Mouse (Mus musculus) kidney, embryonic 14.5 days (tissue): ENCODE results near the gene Mfap1b. TPM values are rescaled to one million over a fixed set of nuclear protein-coding genes. Genes with fewer than 3 reads are reported as not detected.
"Not testable (repeated sequence)": the region's sequence is repeated elsewhere in the genome, so short reads cannot be mapped to it uniquely, and the experiment has no call there.

Experiments used
- ATAC-seq: fragments of 200-750 bp; cut with Nextera tagmentation; 2 replicates; pipeline ENCODE4 v1.8.0; 2017; ENCODE audit warnings: moderate number of reproducible peaks, mild to moderate bottlenecking, moderate TSS enrichment, moderate library complexity; ENCODE audit not compliant: low FRiP score, low TSS enrichment
- H3K27ac ChIP-seq: fragments of 300-500 bp; sonication (generic); 2 replicates; pipeline ENCODE4 v1.5.1; 2014; ENCODE audit warnings: low read depth, mild to moderate bottlenecking, low read length, moderate library complexity, mixed read lengths
- H3K27me3 ChIP-seq: fragments of 300-500 bp; sonication (generic); 2 replicates; pipeline ENCODE4 v1.6.1; 2014; ENCODE audit warnings: mild to moderate bottlenecking, low read length; ENCODE audit not compliant: control insufficient read depth, insufficient read depth
- H3K36me3 ChIP-seq: fragments of 300-500 bp; sonication (generic); 2 replicates; pipeline ENCODE4 v1.6.1; 2014; ENCODE audit warnings: low read length, mixed read lengths; ENCODE audit not compliant: control insufficient read depth, insufficient read depth
- H3K4me1 ChIP-seq: fragments of 300-500 bp; sonication (generic); 2 replicates; pipeline ENCODE4 v1.6.1; 2014; ENCODE audit warnings: low read length, mixed read lengths; ENCODE audit not compliant: control insufficient read depth, insufficient read depth
- H3K4me2 ChIP-seq: fragments of 300-500 bp; sonication (generic); replicated peaks from 2 replicates; pipeline ENCODE4 v1.6.1; 2014; ENCODE audit warnings: low read depth, mild to moderate bottlenecking, low read length
- H3K4me3 ChIP-seq: fragments of 300-500 bp; sonication (generic); 2 replicates; pipeline ENCODE4 v1.5.1; 2014; ENCODE audit warnings: mild to moderate bottlenecking, low read length
- H3K9ac ChIP-seq: fragments of 300-500 bp; sonication (generic); 2 replicates; pipeline ENCODE4 v1.6.1; 2014; ENCODE audit warnings: low read depth, mild to moderate bottlenecking, low read length, moderate library complexity
- H3K9me3 ChIP-seq: fragments of 300-500 bp; sonication (generic); 2 replicates; pipeline ENCODE4 v1.6.1; 2016; ENCODE audit warnings: low read length; ENCODE audit not compliant: control insufficient read depth
- WGBS: fragments of 180-500 bp; shearing (Covaris S2); extraction: QIAGEN DNeasy Blood & Tissue Kit; methylation state at CpG from one replicate; pipeline ENCODE4 v1.1.7; 2014; 5-methylcytosine and 5-hydroxymethylcytosine counted together
- polyA plus RNA-seq: library from polyadenylated mRNA; unstranded; fragments of >200 nt; fragmentation: Nextera tagmentation; extraction: Ambion mirVana; gene quantifications from 2 replicates; pipeline ENCODE4 v1.2.1, GENCODE M21; 2014

Gene Mfap1b
- polyA plus RNA-seq, 1 experiment from 2014 or later: 53.2 TPM

DNA sequence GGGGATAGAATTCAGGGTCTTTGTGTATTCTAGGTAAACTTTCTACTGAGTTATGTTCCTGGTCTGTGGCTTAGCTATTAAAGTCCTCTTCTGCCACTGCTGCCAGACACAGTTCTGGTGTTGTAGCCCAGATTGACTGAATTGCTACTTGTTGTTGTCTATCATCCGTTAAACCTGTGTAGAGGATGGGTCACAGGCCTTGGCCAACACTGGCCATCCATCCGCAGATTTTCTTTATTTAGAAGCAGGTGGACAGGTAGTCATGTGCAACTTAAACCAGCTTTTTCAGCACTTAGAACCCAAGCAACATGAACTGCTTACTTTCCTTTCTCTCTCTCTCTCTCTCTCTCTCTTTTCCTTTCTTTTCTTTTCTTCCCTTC lies 34.1 kb upstream of the Mfap1b start:
- peak overlapping the region; percentile 54 for H3K4me3 ChIP-seq
- H3K9me3 ChIP-seq: no peaks in the 10 kb centered on the region
- H3K36me3 ChIP-seq: peaks cover 14% of the 10 kb centered on the region
- WGBS: 85% methylated on average over 2 of the region's 2 CpGs
- H3K4me1 ChIP-seq: peaks cover 12% of the 10 kb centered on the region
- no peak overlapping the region for H3K27ac ChIP-seq
- no peak for ATAC-seq
- H3K4me2 ChIP-seq: peak overlapping the region; percentile 72
- no peaks in the 10 kb centered on the region for H3K27me3 ChIP-seq
- H3K9ac ChIP-seq: peak overlapping the region; percentile 68

DNA sequence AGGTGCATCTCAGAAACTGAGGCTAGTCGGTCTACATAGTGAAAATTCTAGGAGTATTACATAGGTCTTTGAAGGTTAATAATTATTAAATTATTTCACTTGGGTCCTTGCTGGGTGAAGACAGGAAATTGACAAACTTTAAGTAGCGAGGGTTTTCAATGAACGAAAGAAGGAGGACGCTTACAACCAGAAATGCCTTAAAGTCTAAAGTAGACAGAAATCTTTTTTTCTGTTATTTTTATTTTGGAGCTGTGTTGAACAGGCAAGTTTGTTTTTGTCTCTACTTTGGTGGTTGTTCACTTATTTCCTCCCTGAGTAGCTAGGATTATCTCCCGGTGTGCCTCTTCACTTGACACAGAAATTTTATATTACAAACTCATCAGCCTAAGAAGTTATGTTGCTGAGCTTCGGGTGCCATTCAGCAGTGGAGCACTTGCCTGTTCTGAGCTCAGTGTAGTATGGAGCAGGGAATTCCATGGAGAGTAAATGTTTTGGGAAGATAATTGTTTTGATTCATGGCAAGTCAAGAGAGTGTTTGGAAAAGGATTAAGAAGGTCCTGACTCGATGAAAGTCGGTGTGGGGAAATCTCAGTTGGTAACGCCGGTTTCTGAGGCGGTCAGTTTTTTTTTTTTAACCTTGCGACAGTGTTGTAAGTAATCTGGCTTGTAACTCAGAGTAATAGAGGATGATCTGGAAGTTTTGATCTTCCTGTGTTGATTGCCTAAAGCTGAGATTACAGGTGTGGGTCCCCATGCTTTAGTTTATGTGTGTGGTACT lies 33.5 kb upstream of the Mfap1b start:
- ATAC-seq: no peak
- Histone ChIP-seq H3K36me3 (peaks cover 14% of the 10 kb centered on the region), H3K27ac (no peak overlapping the region), H3K9ac (peak overlapping the region; percentile 68), H3K4me2 (peak overlapping the region; percentile 72), H3K9me3 (no peaks in the 10 kb centered on the region), H3K4me3 (peak overlapping the region; percentile 54), H3K4me1 (peaks cover 12% of the 10 kb centered on the region), H3K27me3 (no peaks in the 10 kb centered on the region)
- 18% methylated on average over 12 of the region's 12 CpGs for WGBS

DNA sequence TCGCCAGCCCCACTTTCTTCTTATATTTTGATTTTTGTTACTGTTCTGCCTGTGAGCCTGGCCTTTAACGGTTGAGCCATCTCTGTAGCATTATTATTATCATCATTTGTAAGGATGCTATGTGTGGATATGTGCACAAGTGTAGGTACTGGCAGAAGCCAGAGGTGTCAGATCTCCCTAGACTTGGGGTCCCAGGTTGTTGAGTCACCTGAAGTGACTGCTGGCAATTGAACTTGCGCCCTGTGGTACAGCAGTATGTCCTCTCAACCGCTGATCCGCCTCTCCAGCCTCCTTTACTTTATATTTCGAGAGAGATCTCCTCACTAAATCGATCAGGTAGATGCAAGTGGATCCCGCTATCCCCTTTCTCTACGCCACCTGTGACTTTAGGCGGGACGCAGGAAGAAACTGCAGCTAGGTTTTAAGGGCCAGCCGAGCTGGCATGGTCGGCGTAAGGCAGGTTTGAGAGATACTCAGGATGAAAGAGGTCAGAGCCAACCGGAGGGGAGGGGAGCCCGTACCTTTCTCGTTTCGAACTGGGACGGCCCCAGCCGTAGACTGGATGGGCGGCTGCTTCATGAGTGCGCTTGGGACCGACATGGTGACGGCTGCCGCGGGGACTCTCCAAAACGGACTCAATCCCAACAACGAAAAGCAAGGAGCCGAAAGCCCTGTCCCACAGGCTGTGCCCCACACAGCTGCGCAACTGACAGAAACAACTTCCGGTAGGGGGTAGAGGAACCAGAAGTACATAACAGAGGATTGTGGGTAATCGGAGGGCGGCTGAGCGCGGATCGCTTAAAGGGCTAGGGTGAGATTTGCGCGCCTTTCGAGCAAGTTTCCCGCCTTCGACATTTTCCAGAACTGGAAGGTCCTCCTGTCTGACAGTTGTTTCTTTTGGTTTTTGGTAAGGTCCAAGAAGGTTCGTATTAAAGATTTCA lies 32.3 kb upstream of the Mfap1b start, which contains the start of the genes Mfap1a and Wdr76:
TSS of gene Mfap1a (minus strand) at position 724 of the 941 bp plus-strand sequence.
TSS of gene Wdr76 (plus strand) at position 782 of the 941 bp plus-strand sequence.
- Histone ChIP-seq H3K4me1 (peaks cover 12% of the 10 kb centered on the region), H3K4me2 (peak within 1 kb of the TSS; percentile 72), H3K9ac (peak within 1 kb of the TSS; percentile 68), H3K4me3 (peak within 1 kb of the TSS; percentile 54)
- peak; percentile 91 for ATAC-seq
- H3K27ac ChIP-seq, H3K9me3 ChIP-seq, H3K27me3 ChIP-seq, H3K36me3 ChIP-seq: not testable (repeated sequence)
- WGBS: 4% methylated on average over 35 of the region's 42 CpGs

DNA sequence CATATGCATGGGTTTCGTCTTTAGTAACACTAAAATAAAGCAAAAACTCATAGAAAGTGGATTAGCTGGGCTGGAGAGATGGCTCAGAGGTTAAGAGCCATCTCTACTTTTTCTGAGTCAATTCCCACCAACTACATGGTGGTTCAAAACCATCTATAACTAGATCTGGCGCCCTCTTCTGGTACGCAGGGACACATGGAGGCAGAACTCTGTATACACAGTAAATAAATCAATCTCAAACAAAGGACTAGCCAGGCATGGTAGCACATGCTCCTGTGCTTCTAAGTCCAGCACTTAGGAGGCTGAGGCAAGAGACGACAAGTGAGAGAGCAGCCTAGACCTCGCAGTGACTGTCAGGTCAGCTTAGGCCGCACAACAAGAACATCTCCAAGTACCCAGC lies 27.7 kb upstream of the Mfap1b start:
- not testable (repeated sequence) for H3K9me3 ChIP-seq, H3K4me2 ChIP-seq, H3K4me3 ChIP-seq, H3K36me3 ChIP-seq, H3K27me3 ChIP-seq, H3K9ac ChIP-seq, H3K27ac ChIP-seq, H3K4me1 ChIP-seq, ATAC-seq
- 90% methylated on average over 2 of the region's 6 CpGs for WGBS

DNA sequence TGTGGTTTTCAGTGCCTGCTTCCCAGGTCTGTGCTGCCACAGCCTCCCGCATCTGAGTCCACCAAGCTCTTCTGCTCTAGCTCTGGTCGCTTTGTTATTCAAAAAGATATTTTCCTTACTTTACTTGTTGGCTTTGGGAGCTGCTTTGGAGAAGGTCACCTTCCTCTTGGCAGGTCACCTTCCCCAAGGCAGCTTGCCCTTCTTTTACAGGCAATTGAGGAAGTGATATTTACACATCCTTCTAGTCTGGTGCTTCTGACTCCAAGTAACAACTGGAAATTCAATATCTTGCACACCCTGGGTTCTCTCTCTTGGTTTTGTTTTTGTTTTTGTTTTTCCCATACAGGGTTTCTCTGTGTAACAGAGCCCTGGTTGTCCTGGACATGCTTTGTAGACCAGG lies 10.5 kb upstream of the Mfap1b start:
- H3K4me2 ChIP-seq, H3K27ac ChIP-seq, H3K9me3 ChIP-seq, H3K36me3 ChIP-seq, ATAC-seq, H3K4me1 ChIP-seq, H3K4me3 ChIP-seq, H3K9ac ChIP-seq, H3K27me3 ChIP-seq: not testable (repeated sequence)
- WGBS: 83% methylated on average over 1 of the region's 2 CpGs

DNA sequence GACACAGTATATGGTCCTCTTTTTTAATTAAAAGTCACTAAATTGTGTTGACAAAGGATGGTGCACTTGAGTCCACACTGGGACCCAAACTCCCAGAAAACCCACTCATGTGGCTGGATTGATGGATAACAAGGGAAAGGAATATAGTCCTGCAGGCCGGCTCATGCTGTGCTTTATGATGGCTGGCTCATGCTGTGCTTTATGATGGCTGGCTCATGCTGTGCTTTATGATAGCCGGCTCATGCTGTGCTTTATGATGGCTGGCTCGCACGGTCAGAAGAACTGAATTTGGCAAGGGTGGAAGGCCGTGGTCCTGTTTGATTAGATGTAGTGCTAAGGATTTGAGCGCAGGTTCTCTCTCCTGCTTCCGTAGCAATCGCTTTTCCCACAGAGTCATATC lies 9.7 kb upstream of the Mfap1b start:
- WGBS: 39% methylated on average over 8 of the region's 8 CpGs
- H3K4me1 ChIP-seq: no peaks in the 10 kb centered on the region
- no peaks in the 10 kb centered on the region for H3K36me3 ChIP-seq
- no peaks in the 10 kb centered on the region for H3K27me3 ChIP-seq
- no peak overlapping the region for H3K9ac ChIP-seq
- H3K4me3 ChIP-seq: no peak overlapping the region
- H3K27ac ChIP-seq: no peak overlapping the region
- ATAC-seq: no peak
- no peaks in the 10 kb centered on the region for H3K9me3 ChIP-seq
- no peak overlapping the region for H3K4me2 ChIP-seq

DNA sequence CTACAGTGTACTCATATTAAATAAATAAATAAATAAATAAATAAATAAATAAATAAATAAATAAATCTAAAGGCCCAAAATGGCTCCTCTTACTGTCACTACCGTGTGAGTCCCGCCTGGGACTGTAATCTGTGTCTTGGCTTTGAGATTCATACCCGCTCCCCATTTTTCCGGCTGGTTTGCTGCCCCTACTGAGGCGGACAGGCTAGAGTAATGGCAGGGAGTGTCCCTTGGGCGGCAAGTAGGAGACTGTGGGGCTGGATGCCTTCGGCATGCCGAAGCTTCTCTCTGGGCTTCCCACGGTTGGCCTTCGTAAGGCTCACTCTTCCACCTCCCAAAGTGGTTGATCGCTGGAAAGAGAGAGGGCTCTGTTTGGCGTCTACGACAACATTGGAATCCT lies 7.0 kb upstream of the Mfap1b start:
- not testable (repeated sequence) for H3K9ac ChIP-seq, H3K27me3 ChIP-seq, H3K4me1 ChIP-seq, H3K27ac ChIP-seq, H3K4me3 ChIP-seq, H3K4me2 ChIP-seq, H3K36me3 ChIP-seq, H3K9me3 ChIP-seq, ATAC-seq
- 88% methylated on average over 13 of the region's 13 CpGs for WGBS

DNA sequence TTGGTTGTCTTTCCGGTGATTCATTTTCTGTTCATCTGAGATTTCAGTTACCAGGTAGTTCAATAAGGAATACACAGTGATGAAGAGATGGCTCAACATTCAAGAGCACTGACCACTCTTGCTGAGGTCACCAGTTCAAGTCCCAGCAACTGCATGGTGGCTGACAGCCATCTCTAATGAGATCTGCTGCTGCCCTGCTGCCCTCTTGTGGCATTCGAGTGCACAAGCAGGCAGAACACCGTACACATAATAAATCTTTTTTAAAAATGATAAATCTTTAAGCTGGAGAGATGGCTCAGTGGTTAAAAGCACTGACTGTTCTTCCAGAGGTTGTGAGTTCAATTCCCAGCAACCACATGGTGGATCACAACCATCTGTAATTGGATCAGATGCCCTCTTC lies 6.6 kb upstream of the Mfap1b start:
- Histone ChIP-seq H3K4me2 (no peak overlapping the region), H3K36me3 (no peaks in the 10 kb centered on the region), H3K9me3 (no peaks in the 10 kb centered on the region), H3K9ac (no peak overlapping the region), H3K4me3 (no peak overlapping the region), H3K27ac (no peak overlapping the region), H3K4me1 (no peaks in the 10 kb centered on the region), H3K27me3 (no peaks in the 10 kb centered on the region)
- WGBS: 56% methylated on average over 3 of the region's 3 CpGs
- ATAC-seq: no peak
